Mouse (Mus musculus): ENCODE data around the gene Anapc13. TPM values are rescaled to one million over a fixed set of nuclear protein-coding genes. Genes with fewer than 3 reads are reported as not detected.

The Anapc13 gene
- polyA plus RNA-seq, 1 experiment from 2014 or later: 149 TPM

DNA sequence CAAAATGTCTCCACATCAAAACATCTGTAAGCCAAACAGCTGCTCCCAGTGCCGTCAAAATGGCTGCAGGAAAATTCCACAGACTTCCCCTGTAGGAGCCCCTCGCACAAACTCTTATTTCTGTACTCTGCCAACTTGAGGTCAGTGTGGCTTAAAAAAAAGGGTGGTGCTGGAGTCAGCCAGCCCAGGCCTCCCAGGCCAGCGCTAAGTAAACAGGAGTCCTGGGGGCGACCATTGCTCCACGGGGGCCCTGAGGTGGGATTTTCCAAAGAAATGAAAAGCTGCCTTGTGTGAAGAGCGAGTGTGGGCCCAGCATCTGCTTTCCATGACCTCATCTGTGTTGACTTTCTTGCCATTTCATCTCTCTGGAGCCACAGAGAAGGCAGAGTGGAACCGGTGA is 55.4 kb downstream of the Anapc13 start:
- Histone ChIP-seq H3K9me3 (ENCODE audit: control insufficient read depth, low read length) (no peaks in the 10 kb centered on the region), H3K27me3 (replicated peaks; ENCODE audit: control insufficient read depth, insufficient read depth, low read length) (no peaks in the 10 kb centered on the region), H3K4me3 (ENCODE audit: low read depth, low read length) (no peak overlapping the region), H3K4me2 (no peak overlapping the region), H3K36me3 (ENCODE audit: control insufficient read depth, insufficient read depth, low read length) (no peaks in the 10 kb centered on the region), H3K9ac (ENCODE audit: low read depth, low read length) (no peak overlapping the region), H3K4me1 (replicated peaks; ENCODE audit: control insufficient read depth, insufficient read depth, low read length) (no peaks in the 10 kb centered on the region), H3K27ac (ENCODE audit: low read depth, low read length) (no peak overlapping the region)
- WGBS: 44% methylated on average over 7 of the region's 7 CpGs
- DNase-seq (ENCODE audit: low spot score): no peak
- ATAC-seq (replicated peaks; ENCODE audit: low FRiP score): no peak

Other genes starting within 250 kb of the Anapc13 start
- gene Ky, start 120.5 kb upstream of the Anapc13 start, polyA plus RNA-seq (2014; fragmentation: Nextera tagmentation; extraction: Ambion mirVana): not detected in 2 replicates
- 39.1 and 41.6 TPM in 2 replicates for gene Cep63, start 238 bp downstream of the Anapc13 start, polyA plus RNA-seq (2014; fragmentation: Nextera tagmentation; extraction: Ambion mirVana)
- 17.4 and 18.8 TPM in 2 replicates for gene Amotl2, start 90.4 kb downstream of the Anapc13 start, polyA plus RNA-seq (2014; fragmentation: Nextera tagmentation; extraction: Ambion mirVana)
- 15.7 and 16.2 TPM in 2 replicates for gene Ryk, start 208.6 kb downstream of the Anapc13 start, polyA plus RNA-seq (2014; fragmentation: Nextera tagmentation; extraction: Ambion mirVana)

Data from liver, embryonic 11.5 days (tissue).